Mouse (Mus musculus) Patski (cell line): ENCODE results near the gene Ntm. TPM values are rescaled to one million over a fixed set of nuclear protein-coding genes. Genes with fewer than 3 reads are reported as not detected.

Experiments
- ATAC-seq: fragments of 100-300 bp; one replicate; pipeline ENCODE4 v1.8.0; 2021
- CTCF ChIA-PET: fragments of 350-600 bp; sonication (Branson Sonifier 250); formaldehyde crosslinking; loops from one replicate; lab custom pipeline; 2022; ENCODE audit warnings: inconsistent platforms; lab: Charles Lee
- POLR2A ChIA-PET: fragments of 350-600 bp; sonication (Branson Sonifier 250); formaldehyde crosslinking; loops from one replicate; lab custom pipeline; 2022; ENCODE audit warnings: antibody characterized with exemption, inconsistent platforms; lab: Charles Lee
- DNase-seq: peaks from one replicate; pipeline ENCODE4 v3.0.0-alpha.2; 2011; ENCODE audit warnings: low read depth, low spot score
- H3K27me3 ChIP-seq: fragments of 371-371 bp; one replicate; pipeline ENCODE4 v1.5.1; 2021
- CTCF ChIP-seq: fragments of 100-300 bp; IDR thresholded peaks from one replicate; pipeline ENCODE4 v1.5.1; 2021
- in situ Hi-C: fragments of 300-500 bp; cut with MboI; formaldehyde crosslinking; loops from 3 replicates; pipeline ENCODE4 v1.11.1; 2018; ENCODE audit warnings: low pct_unique_long_range_greater_than_20kb, mixed read lengths
- polyA plus RNA-seq: library from polyadenylated mRNA; unstranded; gene quantifications from one replicate; pipeline ENCODE4 v1.2.3, GENCODE M21; 2021

Gene Ntm
- polyA plus RNA-seq, 1 experiment from 2014 or later = 13.4 TPM

DNA sequence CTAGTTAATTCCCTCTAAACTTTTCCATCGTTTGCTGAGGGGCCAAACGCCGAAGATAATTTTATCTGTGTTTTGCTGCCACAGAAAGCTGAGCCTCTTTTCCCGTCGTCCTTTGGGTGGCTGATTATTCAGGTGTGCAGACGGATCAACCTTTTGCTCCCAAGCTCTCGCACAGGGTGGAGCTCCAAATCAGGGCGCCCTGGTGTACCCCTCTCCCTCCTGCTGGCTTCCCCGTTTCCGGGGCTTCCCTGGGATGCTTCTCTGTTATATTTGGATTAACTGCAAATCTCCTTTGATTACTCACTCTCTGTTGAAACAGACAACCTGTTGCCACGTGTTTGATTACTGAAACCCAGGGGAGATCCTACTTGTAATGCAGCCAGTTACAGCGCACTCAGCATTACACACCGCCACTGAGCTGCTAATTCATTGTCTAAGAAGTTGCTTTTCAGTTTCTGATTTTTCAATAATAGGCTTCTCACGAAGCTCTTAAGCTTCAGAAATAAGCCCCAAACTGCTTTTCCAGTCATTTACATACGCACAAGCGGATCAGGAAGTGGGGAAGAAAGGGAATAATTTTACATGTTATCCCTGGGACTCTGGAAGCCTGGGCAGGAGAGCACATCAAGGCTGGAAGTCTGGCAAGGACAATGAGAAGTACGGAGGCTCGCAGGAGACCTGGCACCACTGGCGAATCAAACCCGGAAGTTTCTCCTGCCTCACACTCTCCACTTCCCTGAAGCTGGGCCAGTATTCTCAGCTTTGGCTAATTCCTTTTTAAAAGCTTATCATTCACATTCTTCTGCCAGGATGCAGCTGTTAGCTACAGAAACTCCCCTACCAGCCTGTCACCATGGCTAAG, 19.5 kb downstream of the Ntm start:
- peaks cover 6% of the 10 kb centered on the region for H3K27me3 ChIP-seq
- no peak for DNase-seq
- POLR2A ChIA-PET = no interaction called here
- in situ Hi-C loops = no loop called here
- ATAC-seq = no peak
- no peak for TF ChIP-seq CTCF
- CTCF ChIA-PET = no interaction called here

DNA sequence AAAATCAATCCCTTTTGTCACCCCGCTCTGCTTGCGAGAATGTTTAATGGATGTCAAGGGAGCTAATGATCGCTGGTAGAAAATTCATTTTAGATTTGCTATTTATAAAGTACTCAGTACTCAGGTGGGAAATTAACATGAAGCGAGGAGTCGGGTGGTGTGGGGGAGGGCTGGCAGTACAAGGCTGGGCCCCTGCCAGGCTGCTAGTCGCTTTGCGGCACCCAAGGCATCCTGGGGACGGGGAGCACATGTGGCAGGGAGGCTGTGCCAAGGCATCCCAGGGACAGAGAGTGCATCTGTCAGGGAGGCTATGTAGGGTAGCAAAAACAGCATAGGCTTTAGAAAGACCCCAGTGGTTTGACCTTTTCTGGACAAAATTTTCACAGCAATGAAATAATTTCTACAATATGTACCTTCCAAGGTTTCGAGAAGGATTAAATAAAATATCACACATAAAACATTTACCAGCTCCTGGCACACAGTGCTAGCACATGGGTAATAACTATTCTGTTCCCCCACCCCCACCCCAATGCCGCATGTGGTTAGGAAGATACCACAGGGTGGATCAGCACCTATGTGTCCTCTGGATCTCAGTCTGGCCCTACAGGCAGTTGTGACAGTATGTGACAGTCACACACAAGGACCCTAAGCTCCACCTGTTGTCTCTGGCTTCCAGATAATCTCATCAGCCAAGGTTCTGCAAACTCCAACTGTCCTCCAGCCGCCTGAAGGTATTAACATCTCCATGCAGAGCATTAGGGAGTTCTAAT, 20.6 kb downstream of the Ntm start:
- H3K27me3 ChIP-seq = peaks cover 6% of the 10 kb centered on the region
- CTCF ChIA-PET = no interaction called here
- DNase-seq (no peak), ATAC-seq (no peak)
- no peak for TF ChIP-seq CTCF
- in situ Hi-C loops = no loop called here
- POLR2A ChIA-PET = no interaction called here

DNA sequence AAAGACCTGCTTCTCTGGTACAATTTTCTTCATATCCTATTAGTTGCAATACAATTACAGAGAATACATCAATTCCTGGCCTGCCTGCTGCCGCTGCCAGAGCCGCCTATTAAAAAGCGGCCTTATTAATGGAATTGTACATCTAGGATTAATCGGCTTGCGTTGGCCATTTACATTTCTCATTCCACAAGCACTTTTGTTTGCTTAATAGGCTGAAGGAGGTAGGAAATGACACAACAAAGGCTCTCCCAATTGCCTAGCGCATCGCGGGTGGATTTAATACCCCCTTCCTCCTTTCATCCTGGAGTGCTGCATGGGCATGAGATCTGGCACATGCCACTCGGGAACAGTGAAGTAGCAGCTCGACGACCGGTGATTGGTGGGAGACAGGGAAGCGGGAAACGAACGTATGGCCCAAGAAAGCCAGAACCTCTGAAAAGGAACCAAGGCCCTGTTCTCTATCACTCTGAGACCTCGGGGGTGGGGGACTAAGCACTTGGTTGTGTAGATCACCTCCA, 23.4 kb downstream of the Ntm start:
- ChIA-PET POLR2A (no interaction called here), CTCF (no interaction called here)
- DNase-seq (no peak), ATAC-seq (no peak)
- no peak for TF ChIP-seq CTCF
- H3K27me3 ChIP-seq = peaks cover 15% of the 10 kb centered on the region
- in situ Hi-C loops = no loop called here

DNA sequence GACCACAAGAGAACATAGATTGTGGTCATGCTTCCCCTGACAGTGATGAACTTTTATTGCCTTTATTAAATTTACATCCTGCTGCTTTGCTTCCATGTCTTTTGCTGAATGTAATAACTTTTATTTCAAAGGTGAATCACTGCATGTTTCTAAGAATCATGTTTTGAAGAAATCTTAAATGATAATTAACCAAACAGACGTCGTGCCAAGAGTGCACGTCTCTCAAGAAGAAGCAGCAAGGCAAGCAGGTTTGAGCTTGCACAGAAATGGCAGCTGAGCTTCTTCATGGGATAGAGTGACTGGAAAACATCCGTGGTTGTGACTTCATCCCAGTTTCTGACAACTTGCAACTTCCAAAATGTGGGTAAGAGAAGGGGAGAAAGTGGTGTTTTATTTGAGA, 34.1 kb downstream of the Ntm start:
- DNase-seq (no peak), ATAC-seq (no peak)
- POLR2A ChIA-PET = interaction anchor here (0.5 kb wide), 1 partner anchor 212 kb away, joined by 4 read pairs; no protein-coding TSS in a partner anchor
- CTCF ChIA-PET = interaction anchor here (1.3 kb wide), 1 partner anchor 26 kb away, joined by 3 read pairs; no protein-coding TSS in a partner anchor
- in situ Hi-C loops = no loop called here
- H3K27me3 ChIP-seq = peaks cover 15% of the 10 kb centered on the region
- TF ChIP-seq CTCF = no peak

DNA sequence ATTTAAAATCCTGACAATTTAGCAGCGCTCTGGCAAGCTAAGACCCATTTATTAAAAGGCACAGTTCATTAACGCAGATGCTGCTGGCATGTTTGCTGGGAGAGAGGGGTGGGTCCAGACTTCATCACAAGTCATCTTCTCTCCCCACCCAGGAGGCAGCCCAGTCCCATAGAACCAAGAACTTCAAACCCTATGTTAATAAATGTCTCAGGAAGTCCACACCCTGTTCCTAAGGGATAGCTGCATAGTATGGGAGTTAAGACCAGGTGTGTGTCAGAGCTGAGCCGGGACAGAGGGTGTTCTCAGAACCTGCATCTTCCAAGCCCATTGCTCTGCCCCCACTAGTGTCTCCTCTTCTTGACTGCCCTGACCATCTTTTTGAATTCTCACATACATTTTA, 37.6 kb downstream of the Ntm start:
- DNase-seq = no peak
- in situ Hi-C loops = no loop called here
- no peak for ATAC-seq
- H3K27me3 ChIP-seq = peaks cover 15% of the 10 kb centered on the region
- TF ChIP-seq CTCF = no peak
- POLR2A ChIA-PET = interaction anchor here (0.7 kb wide), 1 partner anchor 31 kb away, joined by 3 read pairs; no protein-coding TSS in a partner anchor
- CTCF ChIA-PET = no interaction called here

DNA sequence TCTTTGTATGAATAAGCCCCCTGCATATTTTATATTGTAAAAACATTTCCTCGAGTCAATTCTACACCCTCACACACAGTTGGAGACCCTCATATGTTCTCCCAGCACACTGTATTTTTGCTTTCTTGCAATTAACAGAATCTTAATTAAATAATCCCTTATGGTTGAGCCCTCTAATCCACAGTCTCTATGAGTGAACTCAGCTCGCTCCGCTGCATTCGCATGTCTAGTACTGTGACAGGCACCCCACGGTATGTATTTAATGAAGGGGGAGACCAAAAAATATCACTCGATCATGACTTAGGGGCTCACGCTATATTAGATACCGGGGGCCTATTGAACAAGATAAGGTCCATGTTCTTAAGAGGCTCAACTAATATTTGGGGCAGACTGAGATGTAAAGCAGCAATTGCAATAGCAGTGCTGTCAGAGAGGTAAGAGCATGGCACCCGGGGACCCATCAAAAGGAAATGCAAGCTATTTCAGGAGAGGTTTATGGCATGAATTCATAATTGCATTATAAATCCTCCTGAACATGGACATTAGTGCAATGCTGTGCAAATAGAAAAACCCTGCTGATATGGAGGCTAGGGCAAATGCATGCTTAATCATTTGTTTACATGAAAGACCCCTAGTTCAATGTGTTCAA, 64.4 kb downstream of the Ntm start:
- ChIA-PET POLR2A (no interaction called here), CTCF (no interaction called here)
- in situ Hi-C loops = no loop called here
- H3K27me3 ChIP-seq = peaks cover 10% of the 10 kb centered on the region
- DNase-seq (no peak), ATAC-seq (no peak)
- no peak for TF ChIP-seq CTCF

DNA sequence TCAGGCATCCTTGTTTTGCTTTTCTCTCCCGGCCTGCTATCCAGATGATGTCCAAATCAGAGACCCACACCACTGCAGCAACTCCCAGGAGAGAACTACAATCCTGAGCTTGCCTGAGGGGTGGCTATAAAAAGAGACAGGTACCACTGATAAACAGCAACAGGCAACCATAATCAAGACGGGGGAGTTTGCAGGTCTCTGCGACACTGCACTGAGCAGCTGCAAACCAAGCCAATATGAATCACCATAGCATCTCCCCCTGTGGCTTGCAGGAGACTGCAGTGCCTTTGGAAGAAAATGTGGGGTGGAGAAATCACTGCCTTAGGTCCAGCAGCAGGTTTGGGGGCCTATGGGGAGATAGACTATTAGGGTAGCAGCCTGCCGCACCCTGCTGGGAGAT, 65.5 kb downstream of the Ntm start:
- in situ Hi-C loops = no loop called here
- ChIA-PET POLR2A (no interaction called here), CTCF (no interaction called here)

DNA sequence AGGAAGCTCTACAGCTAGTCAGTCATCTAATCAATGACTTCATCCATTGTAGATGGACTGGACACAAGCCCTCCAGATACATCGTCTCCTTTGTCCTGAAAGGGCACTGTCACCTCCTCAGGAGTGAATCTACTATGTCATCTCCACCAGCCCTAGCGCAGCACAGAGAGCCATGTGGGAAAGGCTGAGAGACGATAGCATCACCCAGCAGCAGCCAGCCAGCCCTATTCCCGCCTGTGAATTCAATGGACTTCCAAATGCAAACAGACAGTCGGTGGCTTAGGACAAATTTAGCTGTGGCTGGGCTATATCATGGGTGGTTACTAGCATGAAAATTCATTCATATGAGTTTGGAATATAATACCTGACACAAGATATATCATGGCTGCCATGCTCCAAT, 70.1 kb downstream of the Ntm start:
- ChIA-PET CTCF (no interaction called here), POLR2A (no interaction called here)
- in situ Hi-C loops = no loop called here
- no peak for TF ChIP-seq CTCF
- ATAC-seq (no peak), DNase-seq (no peak)
- peaks cover 10% of the 10 kb centered on the region for H3K27me3 ChIP-seq

More for the DNA sequence above, 65.5 kb downstream of the Ntm start:
- DNase-seq (no peak), ATAC-seq (no peak)
- no peak for TF ChIP-seq CTCF
- peaks cover 10% of the 10 kb centered on the region for H3K27me3 ChIP-seq

DNA sequence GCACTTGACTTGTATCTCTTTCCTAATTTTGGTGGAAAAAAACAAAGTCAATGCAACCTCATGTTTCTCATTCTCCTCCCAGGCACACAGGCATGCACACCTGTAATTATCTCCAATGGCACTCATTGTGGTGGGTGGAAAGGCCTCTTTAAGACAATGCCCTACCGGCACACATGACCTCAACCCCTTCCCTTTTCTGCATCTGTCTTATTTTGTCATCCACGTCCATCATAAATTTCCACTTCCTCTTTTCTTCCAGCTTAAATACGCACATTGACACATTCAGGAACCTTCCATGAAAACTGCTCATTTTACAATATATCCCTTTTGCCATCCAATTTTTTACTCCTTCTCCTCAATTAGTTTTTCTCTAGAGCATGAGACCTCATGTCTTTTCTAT, 74.2 kb downstream of the Ntm start:
- in situ Hi-C loops = no loop called here
- ATAC-seq (no peak), DNase-seq (no peak)
- POLR2A ChIA-PET = no interaction called here
- CTCF ChIA-PET = no interaction called here
- no peak for TF ChIP-seq CTCF
- H3K27me3 ChIP-seq = no peaks in the 10 kb centered on the region

DNA sequence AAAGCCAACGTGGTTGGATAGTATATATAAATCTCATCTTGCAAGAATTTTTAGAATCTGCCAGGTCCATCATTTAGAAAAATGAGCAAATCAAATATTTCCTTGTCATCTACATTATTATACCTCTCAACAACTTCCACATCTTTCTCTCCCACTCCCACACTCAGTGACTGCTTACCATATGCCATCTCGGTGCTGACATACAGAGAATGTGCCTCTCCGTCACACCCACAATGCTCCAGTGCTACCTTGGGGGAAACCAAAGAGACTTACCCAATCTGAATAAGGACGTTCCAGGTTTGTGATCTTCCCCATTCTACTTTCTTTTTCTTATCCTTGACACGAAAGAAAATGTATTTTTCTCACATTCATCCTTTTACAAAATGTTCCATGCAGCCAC, 75.0 kb downstream of the Ntm start:
- ChIA-PET CTCF (no interaction called here), POLR2A (no interaction called here)
- no peaks in the 10 kb centered on the region for H3K27me3 ChIP-seq
- ATAC-seq = no peak
- no peak for DNase-seq
- in situ Hi-C loops = no loop called here
- TF ChIP-seq CTCF = no peak

DNA sequence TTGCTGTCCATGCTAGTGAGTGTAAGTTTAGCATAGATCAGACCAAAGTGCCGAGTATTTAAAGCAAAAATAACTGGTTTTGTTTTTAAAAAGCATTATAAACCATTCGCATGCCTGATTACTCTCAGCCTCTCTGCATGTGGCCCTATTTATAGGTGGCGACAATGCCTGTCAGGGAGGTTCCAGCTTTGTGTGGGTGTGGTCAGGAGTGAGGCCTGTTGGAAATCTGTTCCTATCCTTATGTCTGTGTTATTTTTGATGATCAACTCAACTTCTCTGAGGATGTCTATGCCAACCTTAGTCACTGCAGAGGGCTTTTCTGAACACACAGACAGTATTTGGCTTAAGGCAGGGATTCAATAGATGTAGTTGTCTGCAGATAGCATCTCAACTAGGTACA, 78.9 kb downstream of the Ntm start:
- TF ChIP-seq CTCF = no peak
- no peaks in the 10 kb centered on the region for H3K27me3 ChIP-seq
- DNase-seq (no peak), ATAC-seq (no peak)
- POLR2A ChIA-PET = no interaction called here
- CTCF ChIA-PET = no interaction called here
- in situ Hi-C loops = no loop called here
